Mouse (Mus musculus) liver, postnatal 0 days (tissue): ENCODE data around the gene Ddc.

ENCODE experiments used
- CTCF ChIP-seq: sonication (generic); IDR thresholded peaks from 2 replicates; pipeline ENCODE4 v1.5.1; 2016; ENCODE audit warnings: antibody characterized with exemption, low read depth
- EP300 ChIP-seq: IDR thresholded peaks from 2 replicates; pipeline ENCODE4 v1.6.1; 2016; ENCODE audit warnings: antibody characterized with exemption, low read depth, mild to moderate bottlenecking

DNA sequence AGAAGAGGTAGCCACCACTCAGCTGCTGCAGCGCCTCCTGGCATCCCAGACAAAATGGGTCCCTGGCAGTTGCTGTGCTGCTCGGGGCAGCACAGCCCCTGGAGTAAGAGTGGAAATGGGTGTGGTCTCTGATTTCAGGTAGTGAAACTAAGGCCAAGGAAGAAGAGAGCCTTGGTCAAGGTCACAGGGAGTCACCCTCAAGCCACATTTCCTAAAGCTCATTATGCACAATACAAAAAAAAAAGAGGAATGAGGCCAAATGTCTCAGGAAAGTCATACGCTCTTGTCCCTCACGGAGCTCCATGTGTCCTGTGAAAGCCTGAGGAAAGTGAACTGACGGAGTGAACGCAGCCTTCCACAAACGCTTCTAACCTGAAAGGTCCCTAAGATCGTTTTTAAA, 116.2 kb downstream of the Ddc start:
- TF ChIP-seq CTCF (no peak), EP300 (no peak)
